Mouse (Mus musculus) 416B (cell line): ENCODE data around the gene Efcab11.
A peak's percentile ranks its signal among the peaks of the same experiment; 100 is the strongest.
"Not testable (repeated sequence)": the region's sequence is repeated elsewhere in the genome, so short reads cannot be mapped to it uniquely, and the experiment has no call there.

Experiments
- DNase-seq: peaks from one replicate; pipeline ENCODE4 v3.0.0; 2011; ENCODE audit warnings: low read depth

Efcab11 gene

GRCm38 (mm10) chr12:99807891-99808290 is 76.3 kb downstream of the Efcab11 start:
- DNase-seq: peak; percentile 64

- not testable (repeated sequence) for DNase-seq
These were observed 77.5 kb downstream of the Efcab11 start for GRCm38 (mm10) chr12:99806741-99807140.

GRCm38 (mm10) chr12:99795921-99796320 is 88.3 kb downstream of the Efcab11 start:
- peak; percentile 11 for DNase-seq

- peak; percentile 23 for DNase-seq
These were observed 89.2 kb downstream of the Efcab11 start for GRCm38 (mm10) chr12:99794792-99795620.

GRCm38 (mm10) chr12:99794158-99794515 is 90.1 kb downstream of the Efcab11 start:
- DNase-seq: no peak

- no peak for DNase-seq
These were observed 90.6 kb downstream of the Efcab11 start for GRCm38 (mm10) chr12:99793465-99794157.

- peak; percentile 76 for DNase-seq
These were observed 94.8 kb downstream of the Efcab11 start for GRCm38 (mm10) chr12:99789283-99789960.

GRCm38 (mm10) chr12:99781774-99782173 is 102.5 kb downstream of the Efcab11 start:
- DNase-seq: no peak

- DNase-seq: no peak
These were observed 103.8 kb downstream of the Efcab11 start for GRCm38 (mm10) chr12:99780396-99780795.

GRCm38 (mm10) chr12:99779908-99780307 is 104.3 kb downstream of the Efcab11 start:
- DNase-seq: no peak

- DNase-seq: no peak
These were observed 107.6 kb downstream of the Efcab11 start for GRCm38 (mm10) chr12:99776497-99777139.

- no peak for DNase-seq
These were observed 109.4 kb downstream of the Efcab11 start for GRCm38 (mm10) chr12:99774864-99775263.

GRCm38 (mm10) chr12:99773636-99774193 is 110.5 kb downstream of the Efcab11 start:
- DNase-seq: no peak

- DNase-seq: no peak
These were observed 113.2 kb downstream of the Efcab11 start for GRCm38 (mm10) chr12:99771018-99771417.

- DNase-seq: no peak
These were observed 114.6 kb downstream of the Efcab11 start for GRCm38 (mm10) chr12:99769626-99770025.

- no peak for DNase-seq
These were observed 116.5 kb downstream of the Efcab11 start for GRCm38 (mm10) chr12:99767691-99768090.

GRCm38 (mm10) chr12:99765979-99766378 is 118.3 kb downstream of the Efcab11 start:
- no peak for DNase-seq

- DNase-seq: no peak
These were observed 120.2 kb downstream of the Efcab11 start for GRCm38 (mm10) chr12:99764053-99764452.

GRCm38 (mm10) chr12:99757754-99758526 is 126.3 kb downstream of the Efcab11 start:
- DNase-seq: no peak

- DNase-seq: no peak
These were observed 127.1 kb downstream of the Efcab11 start for GRCm38 (mm10) chr12:99756914-99757687.
